Comparison of ENCODE assay signal across 8 mouse cellular contexts in the genomic region with DNA sequence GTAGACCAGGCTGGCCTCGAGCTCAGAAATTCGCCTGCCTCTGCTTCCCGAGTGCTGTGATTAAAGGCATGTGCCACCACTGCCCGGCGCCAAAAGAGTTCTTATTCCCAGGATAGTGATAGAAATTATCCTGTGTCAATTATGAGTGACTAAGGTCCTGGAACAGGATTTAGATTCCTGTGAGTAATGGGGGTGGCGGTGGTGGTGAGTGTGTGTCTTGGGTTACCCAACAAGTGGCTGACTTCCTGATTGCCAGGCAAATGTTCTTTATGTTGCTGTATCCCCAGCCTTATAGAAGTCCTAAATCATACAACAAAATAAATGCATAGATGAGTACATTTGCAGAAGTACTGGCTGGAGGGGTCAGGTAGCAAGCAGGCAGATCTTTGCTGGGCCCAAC. TPM values are rescaled to one million over a fixed set of nuclear protein-coding genes. Genes with fewer than 3 reads are reported as not detected.
DNase-seq lines count a peak whose midpoint lies in the region; ATAC-seq lines count a peak whose summit lies in the region.

No protein-coding gene starts in this region.

- no peaks in the 10 kb centered on the region for H3K36me3 ChIP-seq in forebrain, embryonic 14.5 days (ENCODE audit: control insufficient read depth, insufficient read depth, low read length)
- H3K36me3 ChIP-seq in liver, embryonic 15.5 days (replicated peaks), result 0 out of 2 replicates have a peak, but pooled peaks cover 15% of the 10 kb centered on the region

- no peak overlapping the region for H3K9ac ChIP-seq in forebrain, embryonic 14.5 days (ENCODE audit: low read length)
- peak overlapping the region; percentile 98; the same call in 1 of the 2 replicates for H3K9ac ChIP-seq in liver, embryonic 15.5 days

- no peaks in the 10 kb centered on the region for H3K27me3 ChIP-seq in forebrain, embryonic 14.5 days (replicated peaks; ENCODE audit: control insufficient read depth, insufficient read depth, low read length)
- H3K27me3 ChIP-seq in liver, embryonic 15.5 days, result 0 out of 2 replicates have a peak, but pooled peaks cover 6% of the 10 kb centered on the region

- DNase-seq in cerebellum, adult 9-10 months, result peak; percentile 30
- no peak for DNase-seq in cerebellum, adult 8-10 months
- DNase-seq in 416B (ENCODE audit: low read depth), result peak; percentile 80
- no peak for DNase-seq in forebrain, embryonic 14.5 days (ENCODE audit: low spot score)
- no peak for DNase-seq in urinary bladder, adult 2 months (ENCODE audit: low spot score)
- DNase-seq in ovary, postnatal 36 days (ENCODE audit: low spot score), result no peak

- no peaks in the 10 kb centered on the region; the same call in 1 of the 2 replicates for H3K9me3 ChIP-seq in forebrain, embryonic 14.5 days (replicated peaks; ENCODE audit: control insufficient read depth, low read length)
- H3K9me3 ChIP-seq in liver, embryonic 15.5 days (replicated peaks), result no peaks in the 10 kb centered on the region

- peak overlapping the region; percentile 99 for H3K4me3 ChIP-seq in forebrain, embryonic 14.5 days (ENCODE audit: low read depth, low read length)
- peak overlapping the region; percentile 99 for H3K4me3 ChIP-seq in liver, embryonic 15.5 days (replicated peaks)

- H3K4me2 ChIP-seq in forebrain, embryonic 14.5 days (ENCODE audit: low read length), result peak overlapping the region; percentile 68
- H3K4me2 ChIP-seq in liver, embryonic 15.5 days, result peak overlapping the region; percentile 92

- H3K4me1 ChIP-seq in forebrain, embryonic 14.5 days (ENCODE audit: control insufficient read depth, insufficient read depth, low read length), result peaks cover 11% of the 10 kb centered on the region; the same call in 1 of the 2 replicates
- H3K4me1 ChIP-seq in liver, embryonic 15.5 days (replicated peaks), result peaks cover 48% of the 10 kb centered on the region

- ATAC-seq in forebrain, embryonic 14.5 days, result no peak
- ATAC-seq in liver, embryonic 15.5 days (ENCODE audit: insufficient read depth), result no peak
- ATAC-seq in inflammation-experienced regulatory T-cells, adult 6 months, result no peak

- 92% methylated on average over 6 of the region's 6 CpGs for WGBS in forebrain, embryonic 14.5 days
- 72% methylated on average over 6 of the region's 6 CpGs for WGBS in liver, embryonic 15.5 days (ENCODE audit: insufficient replicate concordance)

- no peak overlapping the region for H3K27ac ChIP-seq in forebrain, embryonic 14.5 days (ENCODE audit: low read depth, low read length)
- H3K27ac ChIP-seq in liver, embryonic 15.5 days (replicated peaks), result peak overlapping the region; percentile 99; the same call in 1 of the 2 replicates

RNA-seq across cellular contexts. Expression of a gene that starts 1.6 kb away (rescaled TPM):
- 32.1 and 36.1 TPM in 2 replicates for polyA plus RNA-seq in forebrain, embryonic 14.5 days (2014; fragmentation: Nextera tagmentation; extraction: Ambion mirVana)
- polyA plus RNA-seq in liver, embryonic 15.5 days (2015; fragmentation: Nextera tagmentation; extraction: Ambion mirVana), result 16.0 and 16.1 TPM in 2 replicates
- polyA plus RNA-seq in inflammation-experienced regulatory T-cells, adult 6 months (2017; shearing (Covaris generic)), result 10 to 100 TPM; 78.1 to 84.6 (median 80.9) TPM
- polyA plus RNA-seq in urinary bladder, adult 2 months (2012; rRNA removed), result 23.1 and 28.4 TPM in 2 replicates

RNA-seq across cellular contexts. Expression of a gene that starts 50.1 kb away (rescaled TPM):
- polyA plus RNA-seq in forebrain, embryonic 14.5 days (2014; fragmentation: Nextera tagmentation; extraction: Ambion mirVana), result 44.0 and 56.4 TPM in 2 replicates
- polyA plus RNA-seq in liver, embryonic 15.5 days (2015; fragmentation: Nextera tagmentation; extraction: Ambion mirVana), result 40.1 and 40.3 TPM in 2 replicates
- 10 to 100 TPM; 19.1 to 44.8 (median 25.6) TPM for polyA plus RNA-seq in inflammation-experienced regulatory T-cells, adult 6 months (2017; shearing (Covaris generic))
- polyA plus RNA-seq in urinary bladder, adult 2 months (2012; rRNA removed), result 2.8 and 3.2 TPM in 2 replicates

Comparison
In these comparisons a context has a peak if more than half of its experiments do, and no peak if none do; other contexts are left out.
1. DNase-seq: peak in cerebellum, adult 9-10 months (single experiment) and 416B (single experiment); none in cerebellum, adult 8-10 months (single experiment), forebrain, embryonic 14.5 days (single experiment), urinary bladder, adult 2 months (single experiment) and ovary, postnatal 36 days (single experiment).